Mouse (Mus musculus): ENCODE results near the gene Plch1. TPM values are rescaled to one million over a fixed set of nuclear protein-coding genes. Genes with fewer than 3 reads are reported as not detected.

The Plch1 gene
- polyA plus RNA-seq (2015; fragmentation: Nextera tagmentation; extraction: Ambion mirVana) = 10.2 and 10.7 TPM in 2 replicates

GRCm38 (mm10) chr3:63899309-63899695, at the start of gene Plch1:
Gene Plch1 (minus strand): TSS chr3:63899472.
- Histone ChIP-seq H3K27me3 (no peaks in the 10 kb centered on the region), H3K4me3 (peak within 1 kb of the TSS; percentile 84), H3K4me2 (peak within 1 kb of the TSS; percentile 86), H3K9ac (peak within 1 kb of the TSS; percentile 87), H3K4me1 (replicated peaks) (peaks cover 40% of the 10 kb centered on the region), H3K9me3 (no peaks in the 10 kb centered on the region), H3K36me3 (no peaks in the 10 kb centered on the region), H3K27ac (replicated peaks) (peak within 1 kb of the TSS; percentile 93)
- under 1% methylated on average over 12 of the region's 12 CpGs for WGBS
- peak; percentile 84 for ATAC-seq (ENCODE audit: low read depth)

- Histone ChIP-seq H3K4me1 (replicated peaks) (no peaks in the 10 kb centered on the region), H3K4me3 (no peak overlapping the region), H3K27me3 (no peaks in the 10 kb centered on the region), H3K4me2 (no peak overlapping the region), H3K9me3 (no peaks in the 10 kb centered on the region), H3K27ac (replicated peaks) (no peak overlapping the region), H3K36me3 (peaks cover 16% of the 10 kb centered on the region), H3K9ac (no peak overlapping the region)
- 81% methylated on average over 2 of the region's 2 CpGs for WGBS
- ATAC-seq (ENCODE audit: low read depth) = no peak
These were observed 42.1 kb upstream of the Plch1 start for GRCm38 (mm10) chr3:63941204-63941850.

- Histone ChIP-seq H3K4me2 (no peak overlapping the region), H3K4me1 (replicated peaks) (no peaks in the 10 kb centered on the region), H3K27me3 (no peaks in the 10 kb centered on the region), H3K4me3 (no peak overlapping the region), H3K9ac (no peak overlapping the region), H3K27ac (replicated peaks) (no peak overlapping the region), H3K9me3 (no peaks in the 10 kb centered on the region), H3K36me3 (peaks cover 9% of the 10 kb centered on the region)
- ATAC-seq (ENCODE audit: low read depth) = no peak
- WGBS = 85% methylated on average over 2 of the region's 2 CpGs
These were observed 39.7 kb upstream of the Plch1 start for GRCm38 (mm10) chr3:63938928-63939327.

GRCm38 (mm10) chr3:63928878-63929859, 29.9 kb upstream of the Plch1 start, which contains the start of gene E130311K13Rik:
Gene E130311K13Rik (minus strand): TSS chr3:63929472.
- Histone ChIP-seq H3K4me3 (peak within 1 kb of the TSS; percentile 68), H3K4me1 (replicated peaks) (no peaks in the 10 kb centered on the region), H3K36me3 (no peaks in the 10 kb centered on the region), H3K27ac (replicated peaks) (peak within 1 kb of the TSS; percentile 80), H3K4me2 (peak within 1 kb of the TSS; percentile 62), H3K27me3 (no peaks in the 10 kb centered on the region), H3K9me3 (no peaks in the 10 kb centered on the region), H3K9ac (peak within 1 kb of the TSS; percentile 86)
- ATAC-seq (ENCODE audit: low read depth) = peak; percentile 96
- 4% methylated on average over 48 of the region's 48 CpGs for WGBS

- no peak overlapping the region for H3K4me3 ChIP-seq
- no peak overlapping the region for H3K9ac ChIP-seq
- no peak overlapping the region for H3K27ac ChIP-seq (replicated peaks)
- no peaks in the 10 kb centered on the region for H3K9me3 ChIP-seq
- no peaks in the 10 kb centered on the region for H3K27me3 ChIP-seq
- H3K4me1 ChIP-seq (replicated peaks) = no peaks in the 10 kb centered on the region
- H3K36me3 ChIP-seq = no peaks in the 10 kb centered on the region
- ATAC-seq (ENCODE audit: low read depth) = no peak
- no peak overlapping the region for H3K4me2 ChIP-seq
- 66% methylated on average over 3 of the region's 3 CpGs for WGBS
These were observed 20.4 kb upstream of the Plch1 start for GRCm38 (mm10) chr3:63919634-63920033.

- Histone ChIP-seq H3K27ac (replicated peaks) (no peak overlapping the region), H3K9me3 (no peaks in the 10 kb centered on the region), H3K4me3 (no peak overlapping the region), H3K27me3 (no peaks in the 10 kb centered on the region), H3K4me1 (replicated peaks) (peaks cover 2% of the 10 kb centered on the region; the same call in 1 of the 2 replicates), H3K4me2 (no peak overlapping the region), H3K36me3 (no peaks in the 10 kb centered on the region), H3K9ac (no peak overlapping the region)
- ATAC-seq (ENCODE audit: low read depth) = no peak
- WGBS = 76% methylated on average over 4 of the region's 4 CpGs
These were observed 11.0 kb upstream of the Plch1 start for GRCm38 (mm10) chr3:63910301-63910700.

GRCm38 (mm10) chr3:63905241-63905640, 6.0 kb upstream of the Plch1 start:
- Histone ChIP-seq H3K4me3 (peak overlapping the region; percentile 36), H3K27me3 (no peaks in the 10 kb centered on the region), H3K36me3 (no peaks in the 10 kb centered on the region), H3K9me3 (no peaks in the 10 kb centered on the region), H3K4me2 (peak overlapping the region; percentile 69), H3K9ac (peak overlapping the region; percentile 68), H3K4me1 (replicated peaks) (peaks cover 7% of the 10 kb centered on the region), H3K27ac (replicated peaks) (no peak overlapping the region)
- ATAC-seq (ENCODE audit: low read depth) = no peak
- WGBS = 2% methylated on average over 18 of the region's 18 CpGs

- H3K4me1 ChIP-seq (replicated peaks) = peaks cover 16% of the 10 kb centered on the region
These were observed 4.9 kb upstream of the Plch1 start for GRCm38 (mm10) chr3:63904157-63904556.

GRCm38 (mm10) chr3:63900021-63900571, 824 bp upstream of the Plch1 start:
- no peak for ATAC-seq (ENCODE audit: low read depth)
- Histone ChIP-seq H3K4me1 (replicated peaks) (peaks cover 36% of the 10 kb centered on the region), H3K4me3 (peak overlapping the region; percentile 84), H3K36me3 (no peaks in the 10 kb centered on the region), H3K27me3 (no peaks in the 10 kb centered on the region), H3K9me3 (no peaks in the 10 kb centered on the region), H3K4me2 (peak overlapping the region; percentile 86), H3K27ac (replicated peaks) (0 out of 2 replicates have a peak overlapping the region, but pooled peaks have one; percentile 93), H3K9ac (no peak overlapping the region)
- 2% methylated on average over 12 of the region's 12 CpGs for whole genome bisulfite sequencing

More at GRCm38 (mm10) chr3:63904157-63904556, 4.9 kb upstream of the Plch1 start:
- no peak for ATAC-seq (ENCODE audit: low read depth)
- H3K9me3 ChIP-seq = no peaks in the 10 kb centered on the region
- no peaks in the 10 kb centered on the region for H3K27me3 ChIP-seq
- H3K4me2 ChIP-seq = no peak overlapping the region
- H3K4me3 ChIP-seq = no peak overlapping the region
- no peak overlapping the region for H3K9ac ChIP-seq
- H3K36me3 ChIP-seq = no peaks in the 10 kb centered on the region
- WGBS = 80% methylated on average over 2 of the region's 2 CpGs
- H3K27ac ChIP-seq (replicated peaks) = no peak overlapping the region

GRCm38 (mm10) chr3:63898581-63899308, 527 bp downstream of the Plch1 start:
- peak overlapping the region; percentile 93 for H3K27ac ChIP-seq (replicated peaks)
- peak overlapping the region; percentile 86 for H3K4me2 ChIP-seq
- H3K9ac ChIP-seq = peak overlapping the region; percentile 87
- ATAC-seq (ENCODE audit: low read depth) = peak; percentile 93
- peak overlapping the region; percentile 84 for H3K4me3 ChIP-seq
- under 1% methylated on average over 41 of the region's 41 CpGs for WGBS
- peaks cover 44% of the 10 kb centered on the region for H3K4me1 ChIP-seq (replicated peaks)
- no peaks in the 10 kb centered on the region for H3K36me3 ChIP-seq
- no peaks in the 10 kb centered on the region for H3K27me3 ChIP-seq
- no peaks in the 10 kb centered on the region for H3K9me3 ChIP-seq

- Histone ChIP-seq H3K36me3 (no peaks in the 10 kb centered on the region), H3K4me1 (replicated peaks) (peaks cover 48% of the 10 kb centered on the region), H3K4me3 (peak overlapping the region; percentile 84), H3K27ac (replicated peaks) (peak overlapping the region; percentile 53), H3K9ac (0 out of 2 replicates have a peak overlapping the region, but pooled peaks have one; percentile 59), H3K27me3 (no peaks in the 10 kb centered on the region), H3K4me2 (peak overlapping the region; percentile 86), H3K9me3 (no peaks in the 10 kb centered on the region)
- ATAC-seq (ENCODE audit: low read depth) = no peak
- whole genome bisulfite sequencing = 5% methylated on average over 1 of the region's 1 CpGs
These were observed 2.1 kb downstream of the Plch1 start for GRCm38 (mm10) chr3:63897177-63897576.
